Mouse (Mus musculus) cerebellum, postnatal 36 days (tissue): ENCODE results near the gene Cfap65.

ENCODE experiments used
- DNase-seq, 2 experiments: peaks; one replicate each; pipeline ENCODE4 v3.0.0; 2021 to 2022; ENCODE audit warnings: mixed read lengths in 2 of 2

The Cfap65 gene

GRCm38 (mm10) chr1:74880785-74881360 is 54.5 kb downstream of the Cfap65 start:
- DNase-seq: peak; percentile 81 to 82

DNA sequence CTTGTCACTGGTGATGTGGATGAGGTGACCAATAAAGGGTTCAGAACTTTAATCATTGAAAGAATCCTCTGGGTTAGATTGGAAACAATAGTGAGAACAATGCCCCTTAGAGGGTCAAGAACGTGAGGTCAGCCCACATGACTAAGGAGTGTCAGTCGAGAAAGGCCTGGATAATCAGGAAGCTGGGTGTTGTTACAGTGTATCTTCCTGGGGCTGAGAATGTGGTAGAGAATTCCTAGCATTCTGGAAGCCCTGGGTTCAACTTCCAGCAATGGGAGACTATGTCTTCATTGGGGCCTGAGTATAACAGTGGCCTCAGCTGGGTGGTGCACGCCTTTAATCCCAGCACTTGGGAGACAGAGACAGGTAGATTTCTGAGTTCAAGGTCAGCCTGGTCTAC is 58.2 kb downstream of the Cfap65 start:
- no peak for DNase-seq

GRCm38 (mm10) chr1:74872218-74872617 is 63.2 kb downstream of the Cfap65 start:
- DNase-seq: no peak

- DNase-seq: no peak
Measured at GRCm38 (mm10) chr1:74861783-74862182, 73.6 kb downstream of the Cfap65 start.

DNA sequence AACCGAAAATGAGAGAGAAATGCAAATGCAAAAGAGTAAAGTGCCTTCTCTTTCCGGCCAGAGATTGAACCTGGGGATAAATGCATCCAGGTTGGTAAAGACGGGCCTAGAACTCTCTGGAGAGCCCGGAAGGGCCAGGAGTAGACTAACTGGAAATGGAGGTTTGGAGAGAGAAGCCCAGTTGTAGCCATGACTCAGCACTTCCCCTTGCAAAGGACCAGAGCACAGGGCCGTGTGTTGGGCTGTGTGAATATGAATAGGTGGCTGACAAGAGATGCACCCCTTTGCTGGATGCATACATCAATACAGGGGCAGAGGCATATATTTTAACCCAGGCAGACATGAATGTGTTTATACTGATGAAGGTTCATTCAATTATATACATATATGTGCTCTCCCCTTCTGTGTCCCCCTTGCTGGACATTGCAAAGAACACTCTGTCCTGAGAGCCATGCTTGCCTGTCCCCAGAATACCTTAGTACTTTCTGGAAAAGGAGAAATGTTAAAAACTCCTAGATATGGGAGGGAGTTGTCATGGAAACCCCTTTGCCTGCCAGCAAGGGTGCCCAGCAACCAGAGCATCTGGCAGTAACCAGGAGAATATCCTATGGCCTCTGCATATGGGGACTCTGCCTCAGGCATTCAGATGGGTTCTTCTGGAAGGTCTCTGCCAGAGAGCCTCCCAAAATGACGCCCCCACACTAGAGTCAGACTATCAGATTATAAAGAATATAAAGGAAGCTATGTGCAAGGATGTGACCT is 76.0 kb downstream of the Cfap65 start:
- peak in 1 of 2 experiments; percentile 12 for DNase-seq

- DNase-seq: peak in 1 of 2 experiments; percentile 55
Measured at GRCm38 (mm10) chr1:74858805-74859204, 76.6 kb downstream of the Cfap65 start.

GRCm38 (mm10) chr1:74858171-74858719 is 77.2 kb downstream of the Cfap65 start:
- peak; percentile 97 for DNase-seq

DNA sequence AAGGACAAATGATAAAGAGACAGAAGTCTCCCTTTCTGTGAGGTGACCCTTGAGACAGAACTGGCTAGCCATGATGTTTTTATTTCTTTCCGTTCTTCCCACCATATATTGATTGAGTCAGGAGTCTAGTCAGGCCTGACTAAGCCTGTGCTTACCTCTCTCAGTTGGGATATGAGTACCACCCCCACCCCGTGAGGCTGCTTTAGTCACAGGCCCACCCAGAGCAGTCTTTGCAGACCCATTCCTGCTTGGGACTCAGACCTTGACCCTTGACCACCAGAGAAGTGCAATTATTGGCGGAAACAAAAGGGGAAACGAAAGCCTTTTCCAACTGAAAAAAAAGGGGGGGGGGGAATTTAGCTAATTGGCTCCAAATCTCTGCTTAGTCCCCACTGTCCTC is 77.7 kb downstream of the Cfap65 start:
- peak in 1 of 2 experiments; percentile 27 for DNase-seq

- DNase-seq: peak in 1 of 2 experiments; percentile 17
Measured at GRCm38 (mm10) chr1:74857201-74857600, 78.2 kb downstream of the Cfap65 start.

DNA sequence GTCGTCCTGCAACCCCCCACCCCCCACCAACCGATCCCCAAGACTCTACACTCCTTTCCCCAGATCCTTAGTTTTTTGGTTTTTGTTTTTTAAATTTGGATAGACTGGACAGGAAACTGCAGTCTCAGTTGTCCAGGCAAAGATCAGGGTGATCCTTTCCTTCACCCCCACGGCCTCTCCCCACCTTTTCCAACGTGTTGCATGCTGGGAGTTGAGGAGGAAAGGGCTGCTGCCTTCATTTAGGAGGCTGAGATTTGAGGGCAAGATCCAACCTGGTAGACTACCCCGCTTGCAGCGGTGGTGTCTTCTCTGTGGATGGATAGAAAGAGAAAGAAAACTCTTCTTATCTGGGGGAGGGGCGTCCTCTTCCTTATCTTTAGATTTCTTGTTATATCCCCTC is 78.6 kb downstream of the Cfap65 start:
- peak in 1 of 2 experiments; percentile 33 for DNase-seq

- DNase-seq: peak in 1 of 2 experiments; percentile 12
Measured at GRCm38 (mm10) chr1:74856439-74856720, 79.0 kb downstream of the Cfap65 start.

DNA sequence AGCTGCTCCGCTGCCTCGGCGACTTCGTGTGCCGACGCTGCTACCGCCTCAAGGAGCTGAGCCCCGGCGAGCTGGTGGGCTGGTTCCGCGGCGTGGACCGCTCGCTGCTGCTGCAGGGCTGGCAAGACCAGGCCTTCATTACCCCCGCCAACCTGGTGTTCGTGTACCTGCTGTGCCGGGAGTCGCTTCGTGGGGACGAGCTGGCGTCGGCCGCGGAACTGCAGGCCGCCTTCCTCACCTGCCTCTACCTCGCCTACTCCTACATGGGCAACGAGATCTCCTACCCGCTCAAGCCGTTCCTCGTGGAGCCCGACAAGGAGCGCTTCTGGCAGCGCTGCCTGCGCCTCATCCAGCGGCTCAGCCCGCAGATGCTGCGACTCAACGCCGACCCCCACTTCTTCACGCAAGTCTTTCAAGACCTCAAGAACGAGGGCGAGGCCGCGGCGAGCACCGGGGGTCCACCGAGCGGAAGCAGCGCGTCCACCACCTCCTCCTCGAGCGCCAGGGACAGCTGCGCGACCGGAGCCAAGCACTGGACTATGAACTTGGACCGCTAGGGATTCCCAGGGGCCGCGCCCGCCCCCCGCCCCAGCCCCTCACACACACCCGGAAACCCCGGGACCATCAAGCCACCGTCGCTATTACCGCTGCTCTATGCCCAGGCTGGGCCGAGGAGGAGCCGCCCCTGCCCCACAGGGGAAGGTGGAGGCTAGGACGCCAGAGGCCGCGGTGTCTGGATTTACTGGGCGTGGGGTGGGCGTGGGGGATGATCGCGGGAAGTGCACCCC is 79.6 kb downstream of the Cfap65 start:
- DNase-seq: peak; percentile 46 to 48

DNA sequence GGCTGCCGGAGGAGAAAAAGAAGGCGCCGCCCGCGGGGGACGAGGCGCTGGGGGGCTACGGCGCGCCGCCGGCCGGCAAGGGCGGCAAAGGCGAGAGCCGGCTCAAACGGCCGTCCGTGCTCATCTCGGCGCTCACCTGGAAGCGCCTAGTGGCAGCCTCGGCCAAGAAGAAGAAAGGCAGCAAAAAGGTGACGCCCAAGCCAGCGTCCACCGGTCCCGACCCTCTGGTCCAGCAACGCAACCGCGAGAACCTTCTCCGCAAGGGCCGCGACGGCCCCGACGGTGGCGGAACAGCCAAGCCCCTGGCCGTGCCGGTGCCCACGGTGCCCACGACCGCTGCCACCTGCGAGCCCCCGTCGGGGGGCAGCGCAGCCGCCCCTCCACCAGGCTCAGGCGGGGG is 80.2 kb downstream of the Cfap65 start:
- peak in 1 of 2 experiments; percentile 50 for DNase-seq

- peak; percentile 93 to 95 for DNase-seq
Measured at GRCm38 (mm10) chr1:74854306-74855056, 80.9 kb downstream of the Cfap65 start, which contains the start of gene Cdk5r2. TSS of gene Cdk5r2 (plus strand) at chr1:74854934.
